Mouse (Mus musculus): Measurements from ENCODE around the gene Gimap4.

The Gimap4 gene

GRCm38 (mm10) chr6:48684319-48684718 lies at the start of gene Gimap4:
TSS of gene Gimap4 (plus strand) at chr6:48684549.
- DNase-seq, result peak; percentile 95

DNA sequence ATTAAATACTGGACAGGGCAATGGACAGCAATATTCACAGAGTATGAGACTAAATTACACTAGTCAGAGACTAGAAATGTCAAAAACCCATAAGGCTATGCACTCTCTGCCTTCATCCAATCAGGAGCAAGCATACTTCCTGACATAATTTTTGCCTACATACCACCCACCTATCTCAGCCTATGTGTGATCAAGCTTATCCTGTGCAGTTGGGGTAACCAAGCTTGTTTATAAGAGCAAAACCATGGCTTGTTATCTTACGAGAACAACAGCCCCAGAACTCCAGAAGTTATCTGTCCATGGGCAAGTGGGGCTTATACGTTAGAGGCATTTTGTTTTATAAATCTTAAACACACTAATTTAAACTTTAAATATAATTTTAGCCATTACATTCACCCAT lies 49.2 kb upstream of the Gimap4 start:
- peak; percentile 35 for DNase-seq

- DNase-seq, result peak; percentile 94
These were observed 47.8 kb upstream of the Gimap4 start for GRCm38 (mm10) chr6:48636515-48636914.

DNA sequence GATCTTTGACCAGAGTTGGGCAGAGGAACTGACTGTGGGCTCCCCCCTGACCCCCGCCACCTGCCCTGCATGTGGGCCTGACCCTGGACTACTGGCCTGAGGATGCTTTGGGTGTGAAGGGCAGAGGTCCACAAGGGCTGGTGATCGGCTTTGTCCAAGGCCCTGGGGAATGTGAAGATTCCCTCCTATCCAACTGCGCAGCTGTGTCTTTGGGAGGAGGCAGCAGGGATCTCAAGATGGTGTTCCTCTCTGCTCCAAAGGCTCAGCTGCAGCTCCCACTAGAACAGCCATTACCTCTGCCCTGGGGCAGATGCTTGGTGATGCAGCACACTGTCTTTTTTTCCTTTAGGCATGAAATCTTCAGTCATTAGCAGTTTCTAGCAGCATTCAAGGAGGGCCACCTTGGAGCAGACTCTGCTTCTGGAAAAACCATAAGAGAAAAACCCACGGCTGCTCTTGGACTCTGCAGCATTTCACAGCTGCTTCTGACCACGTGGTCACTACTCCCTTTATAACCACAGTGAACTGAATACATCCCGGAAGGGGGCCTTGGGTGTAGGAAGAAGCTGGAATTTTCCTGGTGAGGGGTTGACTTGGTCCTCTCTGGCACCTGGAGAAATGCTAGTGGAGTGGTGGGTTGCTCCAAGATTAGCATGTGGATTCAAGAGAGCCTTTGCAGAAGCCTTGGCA lies 46.4 kb upstream of the Gimap4 start:
- DNase-seq, result peak; percentile 96

GRCm38 (mm10) chr6:48638553-48638952 lies 45.8 kb upstream of the Gimap4 start:
- no peak for DNase-seq

DNA sequence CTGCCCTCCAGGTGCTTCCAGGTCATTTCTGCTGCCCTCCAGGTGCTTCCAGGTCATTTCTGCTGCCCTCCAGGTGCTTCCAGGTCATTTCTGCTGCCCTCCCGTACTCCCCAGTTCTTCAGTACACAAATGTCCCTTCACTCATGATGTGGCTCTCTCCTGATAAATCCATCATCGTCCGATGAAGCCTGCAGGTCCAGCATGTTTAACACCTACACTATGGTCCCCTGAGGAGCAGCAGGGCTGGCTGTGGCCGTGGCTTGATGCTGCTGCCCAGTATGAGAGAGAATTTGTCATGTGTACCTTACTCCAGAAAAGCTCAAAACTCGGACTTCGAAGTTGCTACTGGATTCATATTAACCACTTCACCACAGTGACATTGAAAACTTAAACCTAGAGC lies 43.0 kb upstream of the Gimap4 start:
- DNase-seq, result peak; percentile 71

DNA sequence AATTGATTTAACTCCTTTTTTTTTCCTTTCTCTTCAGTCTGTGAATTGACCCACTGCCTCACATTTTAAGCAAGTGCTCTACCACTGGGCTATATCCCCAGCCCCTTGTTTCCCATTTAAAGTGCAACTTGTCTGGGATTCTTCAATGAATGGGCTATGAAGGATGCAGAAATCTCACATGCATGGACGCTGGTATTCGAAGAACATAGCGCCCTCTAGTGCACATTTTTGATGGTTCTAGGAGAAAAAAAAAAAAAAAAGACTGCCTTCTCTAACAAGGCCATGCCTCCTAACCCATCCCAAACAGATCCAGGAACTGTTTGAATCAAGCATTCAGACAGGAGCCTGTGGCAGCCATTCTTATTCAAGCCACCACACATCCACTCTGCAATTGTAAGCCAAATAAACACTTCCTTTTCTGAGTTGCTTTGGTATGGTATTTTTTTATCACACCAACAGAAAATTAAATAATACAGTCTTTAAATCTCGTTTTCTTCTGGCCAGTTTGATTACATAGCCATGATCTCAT lies 41.5 kb upstream of the Gimap4 start:
- peak; percentile 84 for DNase-seq

DNA sequence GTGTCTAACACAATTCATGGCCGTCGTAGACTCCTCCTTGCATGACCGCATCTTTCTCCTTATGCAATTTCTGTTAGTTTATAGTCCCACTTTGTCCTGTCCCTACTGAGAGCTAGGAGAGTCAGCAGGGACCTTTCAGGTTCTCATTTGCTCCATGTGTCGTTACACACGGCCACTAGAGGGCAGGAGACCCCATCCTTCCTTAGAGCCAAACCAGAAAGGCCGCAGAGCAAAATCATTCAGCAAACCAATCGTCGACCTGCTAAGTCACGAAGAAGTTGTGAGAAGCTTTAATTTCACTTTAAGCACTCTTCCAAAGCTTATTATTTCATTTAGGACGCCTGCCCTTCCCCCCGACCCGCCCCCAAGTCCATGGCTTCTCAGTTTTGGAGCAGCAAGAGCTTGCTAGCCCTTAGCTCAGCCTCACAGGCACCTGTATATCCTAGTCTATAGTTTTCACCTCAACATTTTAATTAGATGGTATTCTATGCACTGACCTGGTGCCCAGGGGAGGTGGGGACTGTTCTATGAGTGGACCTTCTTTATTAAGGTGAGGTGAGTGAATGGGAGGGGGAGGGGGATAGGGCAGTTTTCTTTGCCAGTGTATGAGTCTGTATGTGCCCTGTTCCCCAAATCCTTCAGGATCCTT lies 38.6 kb upstream of the Gimap4 start:
- peak; percentile 96 for DNase-seq

DNA sequence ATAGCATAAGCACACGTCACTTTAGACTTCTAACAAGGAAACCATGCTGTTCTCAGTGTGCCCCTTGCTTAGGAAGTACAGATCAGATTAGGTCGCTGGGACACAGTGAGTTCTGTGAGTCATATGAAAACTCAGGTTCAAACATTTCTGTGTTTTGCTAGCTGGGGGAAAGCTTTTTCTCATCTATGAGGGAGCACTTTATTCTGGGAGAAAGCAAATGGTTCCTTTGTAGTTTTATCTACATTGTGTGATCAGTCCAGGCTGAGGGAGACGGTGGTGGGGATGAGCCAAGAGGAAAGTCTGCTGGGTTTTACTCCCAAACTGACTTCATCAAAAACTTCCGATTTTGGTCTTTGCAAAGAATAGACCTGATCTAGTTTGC lies 38.0 kb upstream of the Gimap4 start:
- peak; percentile 72 for DNase-seq

DNA sequence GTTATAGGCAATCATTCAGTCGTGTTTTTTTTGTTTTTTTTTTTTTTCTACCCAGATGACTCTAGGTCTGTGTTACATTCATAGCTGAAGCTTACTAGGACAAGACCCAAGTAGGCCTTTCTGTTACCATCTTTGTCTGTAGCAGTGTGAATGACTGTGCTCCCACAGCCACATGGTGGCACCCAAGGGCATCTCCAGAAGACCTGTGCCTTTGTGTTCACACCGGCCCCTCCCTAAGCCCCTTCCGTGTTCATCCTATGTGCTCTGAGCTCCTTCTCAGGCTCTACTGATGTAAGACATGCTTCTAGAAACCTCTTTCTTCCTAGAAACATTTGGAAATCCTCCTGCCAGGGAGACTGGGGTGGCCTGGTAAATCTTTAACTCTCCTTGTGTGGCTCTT lies 37.4 kb upstream of the Gimap4 start, which contains the start of gene Gimap8:
Gene Gimap8, plus strand, starts transcription at position 240 of the 400 bp plus-strand sequence.
- peak; percentile 97 for DNase-seq

GRCm38 (mm10) chr6:48647611-48648010 lies 36.7 kb upstream of the Gimap4 start:
- DNase-seq, result peak; percentile 85

DNA sequence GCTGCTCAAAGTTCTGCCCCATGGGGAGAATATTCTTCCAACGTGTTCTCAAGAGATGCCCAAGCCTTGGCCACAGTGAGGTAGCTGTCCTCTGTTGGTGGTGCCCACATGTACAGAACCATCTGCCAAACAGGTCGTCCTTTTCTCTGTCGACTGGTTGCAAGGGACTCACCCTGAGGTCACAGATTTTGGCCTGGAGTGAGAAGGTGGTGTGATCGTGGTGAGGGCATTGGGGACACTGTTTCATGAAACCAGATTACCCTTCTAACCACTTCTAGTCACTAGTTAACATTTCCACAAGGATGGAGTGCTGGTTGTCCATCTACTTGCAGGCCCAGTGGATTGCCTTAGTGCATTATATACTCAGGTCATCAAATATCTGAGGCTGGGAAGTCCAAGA lies 35.6 kb upstream of the Gimap4 start:
- DNase-seq, result peak; percentile 84

GRCm38 (mm10) chr6:48650041-48650440 lies 34.3 kb upstream of the Gimap4 start:
- peak; percentile 75 for DNase-seq

DNA sequence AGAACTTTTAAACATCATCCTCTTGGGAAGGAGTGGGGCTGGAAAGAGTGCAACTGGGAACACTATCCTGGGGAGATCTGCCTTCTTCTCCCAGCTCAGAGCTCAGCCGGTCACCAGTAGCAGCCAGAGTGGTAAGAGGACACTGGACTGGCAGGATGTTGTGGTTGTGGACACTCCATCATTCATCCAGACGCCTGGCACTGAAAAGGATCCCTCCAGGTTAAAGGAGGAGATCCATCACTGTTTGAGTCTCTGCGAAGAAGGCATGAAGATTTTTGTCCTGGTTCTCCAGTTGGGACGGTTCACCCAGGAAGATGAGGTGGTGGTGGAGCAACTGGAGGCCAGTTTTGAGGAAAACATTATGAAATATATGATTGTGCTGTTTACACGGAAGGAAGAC lies 25.6 kb upstream of the Gimap4 start:
- peak; percentile 73 for DNase-seq

- no peak for DNase-seq
These were observed 19.6 kb upstream of the Gimap4 start for GRCm38 (mm10) chr6:48664750-48665149.

DNA sequence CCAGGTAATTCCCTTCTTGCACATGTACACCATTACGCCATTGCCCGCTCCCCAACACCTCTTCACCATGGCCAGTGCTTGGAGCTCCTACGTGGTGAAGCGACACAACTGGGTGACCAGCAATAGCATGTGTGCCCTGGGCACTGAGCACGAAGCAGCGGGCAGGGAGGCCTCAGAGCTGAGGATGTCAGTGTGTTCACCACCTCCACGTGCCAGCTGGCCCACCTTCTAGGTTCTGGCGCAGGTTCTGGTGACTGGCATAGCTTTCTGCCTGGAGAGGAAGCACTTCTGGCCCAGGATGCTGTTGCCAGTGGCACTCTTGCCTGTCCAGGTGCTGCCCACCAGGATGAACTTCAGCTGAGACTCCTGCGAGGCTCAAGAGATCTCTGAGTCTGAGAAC lies 18.9 kb upstream of the Gimap4 start:
- DNase-seq, result peak; percentile 85

DNA sequence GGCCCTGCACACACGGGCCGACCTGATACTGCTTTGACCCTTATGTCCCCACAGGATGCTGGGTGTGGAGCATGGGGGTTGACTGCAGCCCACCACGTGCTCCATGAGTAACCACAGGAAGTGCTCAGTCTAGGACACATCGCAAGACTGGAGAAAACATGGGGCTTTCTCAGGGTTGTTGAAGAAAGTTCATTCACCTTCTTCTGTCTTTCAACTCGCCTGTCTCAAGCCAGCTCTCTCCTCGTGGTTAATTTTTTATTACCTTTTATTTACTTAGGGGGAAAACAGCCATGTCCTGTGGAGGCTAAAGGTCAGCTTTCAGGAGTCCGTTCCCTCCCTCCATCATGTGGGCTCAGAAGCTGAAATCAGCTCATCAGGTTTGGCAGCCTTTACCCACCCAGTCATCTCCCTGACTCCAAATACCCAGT lies 18.2 kb upstream of the Gimap4 start:
- DNase-seq, result peak; percentile 77

DNA sequence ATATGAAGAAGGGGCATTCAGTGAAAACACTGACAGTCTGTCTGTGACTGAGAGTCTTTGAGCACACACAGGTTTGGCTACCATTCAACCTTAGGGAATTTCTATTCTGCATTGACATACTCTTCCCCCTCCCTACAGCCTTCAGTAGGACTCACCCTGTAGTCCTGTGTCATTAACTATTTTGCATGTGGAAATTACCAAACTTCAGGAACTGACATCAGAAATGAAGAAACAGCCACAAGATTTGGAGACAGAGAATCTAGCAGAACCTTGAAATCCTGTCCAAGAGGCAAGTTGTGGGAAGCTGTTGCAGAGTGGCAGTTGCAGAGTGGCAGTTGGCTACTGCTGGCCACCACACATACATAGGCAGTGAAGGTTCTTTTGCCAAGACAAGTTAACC lies 16.3 kb upstream of the Gimap4 start:
- DNase-seq, result peak; percentile 71

DNA sequence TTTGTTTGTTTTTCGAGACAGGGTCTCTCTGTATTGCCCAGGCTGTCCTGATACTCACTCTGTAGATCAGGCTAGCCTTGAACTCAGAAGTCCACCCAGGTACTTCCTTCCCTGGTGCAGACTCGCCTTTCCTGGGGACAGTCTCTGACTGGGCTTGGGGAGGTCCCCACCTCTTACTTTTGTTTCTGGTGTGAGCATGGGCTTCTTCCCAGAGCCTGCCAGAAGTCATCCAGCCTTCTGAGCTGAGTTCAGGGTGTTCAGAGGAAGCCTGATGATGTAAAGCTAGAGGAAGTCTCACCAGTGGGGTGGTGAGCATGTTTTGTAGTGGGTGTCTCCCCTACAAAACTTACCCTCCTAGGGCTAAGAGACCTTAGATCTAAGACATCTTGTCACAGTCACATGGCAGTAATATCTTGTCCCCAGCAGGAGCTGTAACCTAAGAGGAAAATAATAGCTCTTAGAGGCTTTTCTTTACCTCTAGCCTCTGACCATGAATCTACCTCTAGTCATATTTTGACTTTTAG lies 14.8 kb upstream of the Gimap4 start:
- DNase-seq, result peak; percentile 71

DNA sequence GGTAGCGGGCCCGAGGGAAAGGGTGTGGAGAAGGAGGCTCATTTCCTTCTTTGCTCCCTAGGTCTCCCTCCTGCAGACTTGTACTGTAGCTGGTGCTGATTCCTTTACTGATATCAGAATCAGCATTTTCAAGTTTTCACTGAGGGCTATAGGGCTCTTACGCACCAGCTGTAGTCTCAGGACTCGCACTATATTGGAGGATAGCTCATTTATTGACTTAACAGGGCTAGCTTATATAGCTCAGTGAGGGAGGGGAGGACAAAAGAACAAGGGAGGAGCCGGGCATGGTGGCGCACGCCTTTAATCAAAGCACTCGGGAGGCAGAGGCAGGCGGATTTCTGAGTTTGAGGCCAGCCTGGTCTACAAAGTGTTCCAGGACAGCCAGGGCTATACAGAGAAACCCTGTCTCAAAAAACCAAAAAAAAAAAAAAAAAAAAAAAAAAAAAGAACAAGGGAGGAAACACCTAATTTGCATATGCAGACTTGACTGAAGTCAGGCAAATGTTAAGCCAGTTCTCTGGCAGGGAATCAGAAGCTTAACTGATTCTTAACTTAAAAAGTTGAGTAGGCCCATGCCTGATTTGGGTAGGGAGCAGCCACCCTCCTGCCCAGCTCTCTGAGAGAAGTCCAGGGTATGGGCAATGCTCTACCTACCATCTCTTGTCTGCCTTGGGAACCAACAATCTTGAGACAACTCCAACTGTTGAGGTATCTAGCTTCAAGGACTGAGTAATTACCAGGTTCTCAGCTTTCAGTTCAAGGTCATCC lies 9.9 kb upstream of the Gimap4 start:
- DNase-seq, result peak; percentile 75

DNA sequence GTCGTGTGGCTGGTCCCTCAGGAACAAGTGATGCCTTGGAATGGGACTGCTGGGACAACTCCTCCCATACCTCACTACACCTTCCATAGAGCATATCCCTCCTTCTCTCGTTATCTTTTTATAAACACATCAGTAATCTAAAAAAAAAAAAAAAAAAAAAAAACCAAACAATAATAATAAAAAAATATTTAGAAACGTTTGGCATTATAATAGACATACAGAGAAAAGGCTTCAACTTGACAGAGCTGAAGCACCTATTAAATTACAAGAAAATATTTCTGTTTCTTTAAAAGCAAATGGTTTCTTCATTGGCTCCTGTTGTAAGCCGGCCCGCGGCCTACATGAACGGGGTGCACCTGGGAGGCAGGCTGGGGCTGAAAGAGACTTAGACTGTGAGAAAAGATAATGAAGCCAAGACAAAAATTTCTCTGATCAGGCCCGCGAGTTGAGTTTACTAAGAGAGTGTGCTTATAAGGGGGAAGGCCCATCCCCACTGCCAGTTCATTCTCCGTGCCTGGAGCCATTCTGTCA lies 8.9 kb upstream of the Gimap4 start:
- no peak for DNase-seq

GRCm38 (mm10) chr6:48675931-48676859 lies 8.2 kb upstream of the Gimap4 start, which contains the start of gene Gimap9:
TSS of gene Gimap9 (plus strand) at chr6:48676129.
- DNase-seq, result peak; percentile 95

Measured in heart, adult 11 months (tissue).